Mouse (Mus musculus) heart, adult 2 months (tissue): ENCODE measurements around the gene Exoc4. TPM values are rescaled to one million over a fixed set of nuclear protein-coding genes. Genes with fewer than 3 reads are reported as not detected.

ENCODE experiments used
- DNase-seq, 2 experiments: peaks; one replicate each; pipeline ENCODE4 v3.0.0; 2021
- H3K27ac ChIP-seq: fragments of 200-600 bp; 2 replicates; pipeline ENCODE4 v1.8.1; 2022
- H3K27me3 ChIP-seq: fragments of 200-500 bp; 2 replicates; pipeline ENCODE4 v1.6.1; 2012; ENCODE audit warnings: mild to moderate bottlenecking, low read length, inconsistent platforms, mixed read lengths; ENCODE audit not compliant: control insufficient read depth, insufficient read depth
- H3K36me3 ChIP-seq: fragments of 200-500 bp; 2 replicates; pipeline ENCODE4 v1.6.1; 2012; ENCODE audit warnings: low read length, inconsistent platforms; ENCODE audit not compliant: control insufficient read depth, insufficient read depth
- H3K4me1 ChIP-seq: fragments of 200-500 bp; 2 replicates; pipeline ENCODE4 v1.6.1; 2011; ENCODE audit warnings: low read length; ENCODE audit not compliant: control insufficient read depth, insufficient read depth
- H3K4me3 ChIP-seq: fragments of 200-600 bp; 2 replicates; pipeline ENCODE4 v1.8.1; 2022
- H3K79me2 ChIP-seq: fragments of 200-500 bp; replicated peaks from 2 replicates; pipeline ENCODE4 v1.6.1; 2012; ENCODE audit warnings: mild to moderate bottlenecking, inconsistent platforms, low read length, moderate library complexity, mixed read lengths; ENCODE audit not compliant: control insufficient read depth, insufficient read depth
- H3K9ac ChIP-seq: fragments of 200-500 bp; 2 replicates; pipeline ENCODE4 v1.6.1; 2012; ENCODE audit warnings: low read depth, mild to moderate bottlenecking, control low read depth, inconsistent platforms, low read length, mixed read lengths
- CTCF ChIP-seq: fragments of 200-600 bp; IDR thresholded peaks from 2 replicates; pipeline ENCODE4 v1.8.1; 2022; ENCODE audit warnings: antibody characterized with exemption, mild to moderate bottlenecking, moderate library complexity
- EP300 ChIP-seq: fragments of 200-500 bp; IDR thresholded peaks from 2 replicates; pipeline ENCODE4 v1.6.1; 2011; ENCODE audit warnings: low read depth, low read length, control low read depth; ENCODE audit not compliant: insufficient read depth
- POLR2A ChIP-seq: fragments of 200-500 bp; IDR thresholded peaks from 2 replicates; pipeline ENCODE4 v1.6.1; 2011; ENCODE audit warnings: mild to moderate bottlenecking, low read depth, low read length, control low read depth; ENCODE audit not compliant: insufficient read depth
- WGBS: fragments of 180-500 bp; shearing (Covaris S2); methylation state at CpG from one replicate; pipeline ENCODE4 v1.1.7; 2018; 5-methylcytosine and 5-hydroxymethylcytosine counted together
- intact Hi-C: fragments of 180-260 bp; cut with DNase I; formaldehyde crosslinking; loops from one replicate; pipeline ENCODE4 v1.15.1; 2025
- polyA plus RNA-seq: library from polyadenylated mRNA; depleted of rRNA; stranded (reverse); fragments of >200 nt; gene quantifications from 2 replicates; pipeline ENCODE4 v1.2.3, GENCODE M21; 2012
- total RNA-seq, 2 experiments: library from RNA; stranded (reverse); gene quantifications; 2 replicates each; pipeline ENCODE4 v1.2.3; 2021

Exoc4 gene
- total and polyA plus RNA-seq, 3 experiments = 9.9 to 36.0 (median 34.0) TPM

DNA sequence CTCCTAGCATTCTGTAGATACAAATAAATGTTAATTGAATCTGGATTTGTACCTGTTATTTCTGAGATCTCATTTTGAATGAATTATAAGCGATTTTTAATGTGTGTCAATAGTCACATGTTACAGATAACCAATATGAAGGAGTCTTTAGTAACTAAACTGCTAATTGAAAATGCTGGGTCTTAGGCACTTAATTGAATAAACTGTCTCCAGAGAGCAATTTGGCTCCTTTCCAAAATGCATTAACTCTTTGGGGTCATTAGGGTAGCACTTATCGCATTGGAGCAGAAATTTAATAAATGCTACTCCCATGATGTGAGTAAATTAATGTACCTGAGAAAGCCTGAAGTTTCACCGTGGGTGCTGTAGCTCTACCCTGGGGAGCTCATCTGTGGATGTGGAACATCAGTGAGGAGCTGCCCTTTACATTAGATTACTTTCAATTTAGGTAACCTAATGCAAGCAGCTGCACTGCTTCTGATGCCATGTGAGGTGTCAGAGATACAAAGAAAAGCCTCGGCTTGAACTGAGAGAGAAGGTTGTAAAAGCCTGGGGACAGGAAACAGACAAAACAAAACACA lies 182.4 kb downstream of the Exoc4 start:
- no peak overlapping the region for H3K27ac ChIP-seq
- no peak overlapping the region for H3K9ac ChIP-seq
- DNase-seq = no peak
- intact Hi-C loops = no loop called here
- H3K79me2 ChIP-seq = no peaks in the 10 kb centered on the region
- H3K36me3 ChIP-seq = no peaks in the 10 kb centered on the region
- no peaks in the 10 kb centered on the region for H3K27me3 ChIP-seq
- 76% methylated on average over 4 of the region's 4 CpGs for WGBS
- H3K4me3 ChIP-seq = no peak overlapping the region
- TF ChIP-seq CTCF (no peak), EP300 (no peak), POLR2A (no peak)
- H3K4me1 ChIP-seq = no peaks in the 10 kb centered on the region

- DNase-seq = no peak
- 83% methylated on average over 1 of the region's 1 CpGs for WGBS
- H3K79me2 ChIP-seq = no peaks in the 10 kb centered on the region
- H3K4me1 ChIP-seq = no peaks in the 10 kb centered on the region
- H3K27me3 ChIP-seq = no peaks in the 10 kb centered on the region
- no peak overlapping the region for H3K27ac ChIP-seq
- H3K36me3 ChIP-seq = no peaks in the 10 kb centered on the region
- TF ChIP-seq EP300 (no peak), POLR2A (no peak), CTCF (no peak)
- no peak overlapping the region for H3K4me3 ChIP-seq
- H3K9ac ChIP-seq = no peak overlapping the region
- intact Hi-C loops = no loop called here
Measured at GRCm38 (mm10) chr6:33440508-33440907, 191.6 kb downstream of the Exoc4 start.

GRCm38 (mm10) chr6:33453810-33454209 lies 204.9 kb downstream of the Exoc4 start:
- DNase-seq = no peak
- Histone ChIP-seq H3K27ac (no peak overlapping the region), H3K27me3 (no peaks in the 10 kb centered on the region), H3K4me1 (no peaks in the 10 kb centered on the region), H3K4me3 (no peak overlapping the region), H3K36me3 (no peaks in the 10 kb centered on the region), H3K79me2 (no peaks in the 10 kb centered on the region), H3K9ac (no peak overlapping the region)
- intact Hi-C loops = no loop called here
- no peak for TF ChIP-seq POLR2A
- no peak for TF ChIP-seq EP300
- TF ChIP-seq CTCF = no peak
- WGBS = 98% methylated on average over 2 of the region's 2 CpGs

DNA sequence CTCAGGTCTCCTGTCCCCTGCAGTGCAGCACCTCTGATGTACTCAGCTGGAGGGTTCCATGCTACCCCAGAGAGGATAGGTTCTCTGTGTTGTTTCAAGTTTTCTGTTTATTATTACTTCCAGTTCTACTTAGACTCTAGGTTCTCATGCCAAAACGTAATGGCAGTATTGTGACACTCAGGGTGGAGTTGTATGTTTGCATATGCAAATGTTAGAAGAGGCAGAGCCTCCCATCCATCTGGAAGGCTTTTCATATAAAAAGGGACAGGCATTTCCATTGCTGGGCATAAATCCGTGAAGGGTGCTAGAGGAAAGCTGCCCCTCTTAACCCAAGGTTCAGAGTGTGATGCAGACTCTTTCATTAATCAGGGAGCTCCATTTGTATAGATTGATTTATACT lies 205.5 kb downstream of the Exoc4 start:
- no peak for DNase-seq
- Histone ChIP-seq H3K79me2 (no peaks in the 10 kb centered on the region), H3K27me3 (no peaks in the 10 kb centered on the region), H3K27ac (no peak overlapping the region), H3K4me1 (no peaks in the 10 kb centered on the region), H3K36me3 (no peaks in the 10 kb centered on the region), H3K4me3 (no peak overlapping the region), H3K9ac (no peak overlapping the region)
- intact Hi-C loops = no loop called here
- WGBS = 73% methylated on average over 2 of the region's 2 CpGs
- TF ChIP-seq CTCF = no peak
- no peak for TF ChIP-seq POLR2A
- no peak for TF ChIP-seq EP300

GRCm38 (mm10) chr6:33455238-33455637 lies 206.4 kb downstream of the Exoc4 start:
- no peak for TF ChIP-seq EP300
- no peak for TF ChIP-seq POLR2A
- no peak for TF ChIP-seq CTCF
- no peak overlapping the region for H3K4me3 ChIP-seq
- intact Hi-C loops = no loop called here
- no peaks in the 10 kb centered on the region for H3K4me1 ChIP-seq
- H3K27me3 ChIP-seq = no peaks in the 10 kb centered on the region
- no peak for DNase-seq
- 100% methylated on average over 1 of the region's 1 CpGs for WGBS
- no peaks in the 10 kb centered on the region for H3K79me2 ChIP-seq
- no peak overlapping the region for H3K9ac ChIP-seq
- H3K36me3 ChIP-seq = no peaks in the 10 kb centered on the region
- no peak overlapping the region for H3K27ac ChIP-seq

- Histone ChIP-seq H3K36me3 (no peaks in the 10 kb centered on the region), H3K9ac (no peak overlapping the region), H3K4me1 (no peaks in the 10 kb centered on the region), H3K4me3 (no peak overlapping the region), H3K79me2 (no peaks in the 10 kb centered on the region), H3K27ac (no peak overlapping the region), H3K27me3 (no peaks in the 10 kb centered on the region)
- TF ChIP-seq POLR2A = no peak
- no peak for TF ChIP-seq EP300
- no peak for TF ChIP-seq CTCF
- DNase-seq = no peak
- 89% methylated on average over 3 of the region's 3 CpGs for WGBS
- intact Hi-C loops = no loop called here
Measured at GRCm38 (mm10) chr6:33464862-33465261, 216.0 kb downstream of the Exoc4 start.
